Mouse (Mus musculus) 3134 (cell line): Measurements from ENCODE around the gene Lrrc4b.

Experiments
- DNase-seq: peaks from one replicate; pipeline ENCODE4 v3.0.0-alpha.2; 2011; ENCODE audit warnings: low spot score; ENCODE audit not compliant: insufficient read length; ENCODE audit errors: extremely low read depth

The Lrrc4b gene

GRCm38 (mm10) chr7:44428968-44429521, at the start of gene Lrrc4b:
Lrrc4b (plus strand) TSS chr7:44429018.
- DNase-seq, result no peak

GRCm38 (mm10) chr7:44382541-44382940, 46.3 kb upstream of the Lrrc4b start:
- no peak for DNase-seq

- DNase-seq, result no peak
Observed at GRCm38 (mm10) chr7:44383980-44384715, 44.7 kb upstream of the Lrrc4b start, which contains the start of gene Syt3. Syt3 (plus strand) TSS chr7:44384102.

GRCm38 (mm10) chr7:44384716-44385059, 44.1 kb upstream of the Lrrc4b start:
- DNase-seq, result no peak

GRCm38 (mm10) chr7:44385720-44386119, 43.1 kb upstream of the Lrrc4b start, which contains the start of gene 1700008O03Rik:
1700008O03Rik (minus strand) TSS chr7:44385820.
- DNase-seq, result no peak

- DNase-seq, result no peak
Observed at GRCm38 (mm10) chr7:44391831-44392230, 37.0 kb upstream of the Lrrc4b start.

GRCm38 (mm10) chr7:44392341-44392740, 36.5 kb upstream of the Lrrc4b start:
- DNase-seq, result no peak

GRCm38 (mm10) chr7:44393284-44393683, 35.5 kb upstream of the Lrrc4b start:
- DNase-seq, result no peak

- DNase-seq, result peak; percentile 39
Observed at GRCm38 (mm10) chr7:44398570-44398969, 30.2 kb upstream of the Lrrc4b start.

GRCm38 (mm10) chr7:44401673-44402072, 27.1 kb upstream of the Lrrc4b start:
- no peak for DNase-seq

- peak; percentile 81 for DNase-seq
Observed at GRCm38 (mm10) chr7:44405346-44406014, 23.3 kb upstream of the Lrrc4b start.

- DNase-seq, result no peak
Observed at GRCm38 (mm10) chr7:44406015-44406355, 22.8 kb upstream of the Lrrc4b start.

- no peak for DNase-seq
Observed at GRCm38 (mm10) chr7:44411144-44411543, 17.7 kb upstream of the Lrrc4b start.

GRCm38 (mm10) chr7:44413307-44413706, 15.5 kb upstream of the Lrrc4b start:
- DNase-seq, result no peak

GRCm38 (mm10) chr7:44427666-44428065, 1.2 kb upstream of the Lrrc4b start:
- no peak for DNase-seq

- DNase-seq, result no peak
Observed at GRCm38 (mm10) chr7:44428171-44428950, 457 bp upstream of the Lrrc4b start.

GRCm38 (mm10) chr7:44429534-44430488, 993 bp downstream of the Lrrc4b start:
- no peak for DNase-seq

GRCm38 (mm10) chr7:44432550-44432949, 3.7 kb downstream of the Lrrc4b start:
- no peak for DNase-seq

- DNase-seq, result peak; percentile 36
Observed at GRCm38 (mm10) chr7:44433371-44433770, 4.6 kb downstream of the Lrrc4b start.

GRCm38 (mm10) chr7:44434089-44434488, 5.3 kb downstream of the Lrrc4b start:
- DNase-seq, result no peak
